Mouse (Mus musculus) brain, embryonic 14.5 days (tissue): Measurements from ENCODE around the gene 1700016H13Rik.

Experiments
- CTCF ChIP-seq: fragments of 200-500 bp; IDR thresholded peaks from 2 replicates; pipeline ENCODE4 v1.5.1; 2012; ENCODE audit warnings: inconsistent platforms, mild to moderate bottlenecking, moderate library complexity, borderline replicate concordance; ENCODE audit not compliant: insufficient read depth, insufficient read length; ENCODE audit errors: extremely low read depth
- POLR2A ChIP-seq: fragments of 200-500 bp; IDR thresholded peaks from 2 replicates; pipeline ENCODE4 v1.6.1; 2012; ENCODE audit warnings: mild to moderate bottlenecking, inconsistent platforms, borderline replicate concordance; ENCODE audit not compliant: poor library complexity, insufficient read depth, insufficient read length, severe bottlenecking; ENCODE audit errors: extremely low read depth

DNA sequence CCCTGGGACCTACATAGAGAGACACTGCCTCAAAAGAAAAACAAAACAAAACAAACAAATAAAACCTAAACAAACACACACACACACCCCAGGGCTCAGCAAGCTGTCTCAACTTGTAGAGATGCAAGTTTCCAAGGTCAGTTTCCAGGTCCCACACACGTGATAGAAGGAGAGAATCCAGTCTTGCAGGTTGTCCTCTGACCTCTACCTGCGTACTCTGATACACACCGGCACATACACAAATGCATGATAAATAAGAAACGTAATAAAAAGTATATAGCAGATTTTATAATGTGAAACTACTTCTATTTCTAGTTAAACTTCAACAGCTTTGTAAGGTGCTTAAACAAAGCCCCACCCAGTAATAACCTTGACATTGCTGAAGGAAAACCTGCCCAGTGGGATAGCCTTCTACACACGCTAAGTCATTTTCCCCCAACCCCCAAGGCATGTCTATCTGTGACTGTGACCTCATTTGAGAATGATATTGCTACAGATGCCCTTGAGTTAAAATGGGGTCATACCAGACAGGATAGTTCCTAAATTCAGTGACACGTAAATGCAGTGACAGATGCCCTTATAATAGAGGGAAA lies 20.6 kb upstream of the 1700016H13Rik start:
- TF ChIP-seq CTCF (no peak), POLR2A (no peak)
